Mouse (Mus musculus) embryonic facial prominence, embryonic 12.5 days (tissue): ENCODE data around the gene Klhdc7a. TPM values are rescaled to one million over a fixed set of nuclear protein-coding genes. Genes with fewer than 3 reads are reported as not detected.
"Not testable (repeated sequence)": the region's sequence is repeated elsewhere in the genome, so short reads cannot be mapped to it uniquely, and the experiment has no call there.

Source experiments
- ATAC-seq: fragments of 200-750 bp; cut with Nextera tagmentation; 2 replicates; pipeline ENCODE4 v1.8.0; 2017; ENCODE audit not compliant: insufficient number of reproducible peaks, insufficient read depth, low FRiP score, low TSS enrichment
- H3K27ac ChIP-seq: fragments of 300-500 bp; sonication (generic); 2 replicates; pipeline ENCODE4 v1.5.1; 2016; ENCODE audit warnings: mild to moderate bottlenecking
- H3K27me3 ChIP-seq: fragments of 300-500 bp; sonication (generic); 2 replicates; pipeline ENCODE4 v1.6.1; 2016; ENCODE audit warnings: mild to moderate bottlenecking, moderate library complexity
- H3K36me3 ChIP-seq: fragments of 300-500 bp; sonication (generic); 2 replicates; pipeline ENCODE4 v1.6.1; 2016; ENCODE audit warnings: mild to moderate bottlenecking
- H3K4me1 ChIP-seq: fragments of 300-500 bp; sonication (generic); 2 replicates; pipeline ENCODE4 v1.6.1; 2016
- H3K4me2 ChIP-seq: fragments of 300-500 bp; sonication (generic); replicated peaks from 2 replicates; pipeline ENCODE4 v1.6.1; 2016; ENCODE audit warnings: mild to moderate bottlenecking, moderate library complexity
- H3K4me3 ChIP-seq: fragments of 300-500 bp; sonication (generic); 2 replicates; pipeline ENCODE4 v1.5.1; 2016; ENCODE audit warnings: mild to moderate bottlenecking
- H3K9ac ChIP-seq: fragments of 300-500 bp; sonication (generic); 2 replicates; pipeline ENCODE4 v1.6.1; 2016; ENCODE audit warnings: mild to moderate bottlenecking, moderate library complexity
- H3K9me3 ChIP-seq: fragments of 300-500 bp; sonication (generic); 2 replicates; pipeline ENCODE4 v1.6.1; 2016; ENCODE audit warnings: mild to moderate bottlenecking, moderate library complexity
- WGBS: fragments of 180-500 bp; shearing (Covaris S2); methylation state at CpG from one replicate; pipeline ENCODE4 v1.1.7; 2016; 5-methylcytosine and 5-hydroxymethylcytosine counted together
- polyA plus RNA-seq: library from polyadenylated mRNA; unstranded; fragments of >200 nt; fragmentation: Nextera tagmentation; extraction: Ambion mirVana; gene quantifications from 2 replicates; pipeline ENCODE4 v1.2.1, GENCODE M21; 2016

The Klhdc7a gene
- polyA plus RNA-seq, 1 experiment from 2014 or later, result 0.18 TPM

DNA sequence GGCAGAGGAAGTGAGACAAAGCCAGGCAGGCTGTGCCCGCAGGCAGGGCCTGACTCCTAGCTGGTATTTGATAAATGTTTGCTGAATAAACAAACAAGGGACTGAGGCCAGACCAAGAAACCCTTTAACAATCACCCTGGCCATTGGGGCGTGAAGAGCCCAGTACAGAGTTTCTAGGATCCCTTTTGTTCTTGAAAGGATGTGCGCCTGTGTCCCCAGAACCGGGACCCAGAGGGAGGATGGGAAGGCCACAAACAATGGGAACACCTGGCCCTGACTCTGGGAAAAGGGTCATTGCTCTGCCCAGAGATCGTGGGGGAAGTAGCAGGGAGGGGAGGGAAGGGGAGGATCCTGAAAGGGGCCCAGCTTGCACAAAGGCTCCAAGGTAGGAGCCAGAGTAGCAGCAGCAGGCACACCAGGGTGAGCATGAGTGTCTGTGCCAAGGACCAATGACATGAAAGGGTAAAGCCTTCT is 9.5 kb upstream of the Klhdc7a start:
- no peaks in the 10 kb centered on the region for H3K27me3 ChIP-seq
- no peak overlapping the region for H3K9ac ChIP-seq
- ATAC-seq, result no peak

DNA sequence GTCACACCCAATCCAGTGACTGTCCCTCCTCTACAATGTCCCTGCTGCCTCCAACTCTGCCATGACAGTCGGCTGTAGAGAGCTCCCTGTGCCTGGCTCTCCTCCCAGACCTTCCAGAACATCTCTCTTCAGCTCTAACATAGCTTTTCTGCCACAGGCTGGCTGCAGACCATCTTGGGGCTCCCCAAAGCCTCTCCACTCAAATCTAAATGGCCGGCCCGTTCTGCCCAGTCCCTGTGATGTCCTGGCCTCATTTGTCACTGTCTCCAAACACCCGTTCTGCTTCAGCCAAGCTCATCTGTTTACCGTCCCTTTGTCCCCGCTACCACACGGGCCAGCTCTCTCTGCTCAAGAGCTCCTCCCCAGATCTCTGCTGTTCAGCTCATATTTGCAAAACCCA is 6.7 kb upstream of the Klhdc7a start:
- no peak overlapping the region for H3K9ac ChIP-seq
- H3K4me1 ChIP-seq, result peaks cover 12% of the 10 kb centered on the region; the same call in 1 of the 2 replicates
- H3K36me3 ChIP-seq, result no peaks in the 10 kb centered on the region
- no peaks in the 10 kb centered on the region for H3K9me3 ChIP-seq
- H3K4me2 ChIP-seq, result no peak overlapping the region
- 67% methylated on average over 7 of the region's 7 CpGs for WGBS
- no peak overlapping the region for H3K27ac ChIP-seq
- H3K4me3 ChIP-seq, result no peak overlapping the region
- no peak for ATAC-seq
- H3K27me3 ChIP-seq, result no peaks in the 10 kb centered on the region

More for the DNA sequence above, 9.5 kb upstream of the Klhdc7a start:
- H3K9me3 ChIP-seq, result no peaks in the 10 kb centered on the region
- H3K4me1 ChIP-seq, result peaks cover 11% of the 10 kb centered on the region; the same call in 1 of the 2 replicates
- 9% methylated on average over 5 of the region's 5 CpGs for WGBS
- H3K27ac ChIP-seq, result no peak overlapping the region
- H3K4me3 ChIP-seq, result no peak overlapping the region
- H3K4me2 ChIP-seq, result no peak overlapping the region
- no peaks in the 10 kb centered on the region for H3K36me3 ChIP-seq

DNA sequence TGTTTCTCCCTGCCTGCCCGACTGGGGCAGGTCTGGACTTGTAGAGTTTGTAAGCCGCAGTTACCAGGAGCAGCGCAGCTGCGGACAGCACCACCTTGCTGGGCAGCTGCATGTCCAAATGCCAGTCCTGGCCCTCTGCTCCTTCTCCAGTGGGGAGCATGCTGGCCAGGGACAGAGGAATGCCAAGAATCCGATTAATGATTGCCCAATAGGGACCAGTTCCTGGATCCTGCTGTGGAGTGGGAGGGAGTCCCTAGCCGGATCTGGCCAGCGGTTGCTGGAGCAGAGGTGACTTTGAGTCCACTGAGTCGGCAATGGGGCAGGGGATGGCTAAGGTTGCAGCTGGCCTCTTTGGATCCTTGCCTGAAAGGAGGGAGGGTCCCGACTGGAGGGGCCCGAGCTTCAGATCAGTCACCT is 343 bp downstream of the Klhdc7a start:
- H3K4me2 ChIP-seq, result no peak overlapping the region
- no peaks in the 10 kb centered on the region for H3K36me3 ChIP-seq
- no peak overlapping the region for H3K9ac ChIP-seq
- no peak for ATAC-seq
- H3K27me3 ChIP-seq, result 0 out of 2 replicates have a peak, but pooled peaks cover 8% of the 10 kb centered on the region
- WGBS, result 15% methylated on average over 10 of the region's 10 CpGs
- H3K27ac ChIP-seq, result no peak overlapping the region
- no peaks in the 10 kb centered on the region for H3K9me3 ChIP-seq
- peaks cover 11% of the 10 kb centered on the region; the same call in 1 of the 2 replicates for H3K4me1 ChIP-seq
- H3K4me3 ChIP-seq, result no peak overlapping the region

GRCm38 (mm10) chr4:139966981-139967380 is 845 bp downstream of the Klhdc7a start:
- no peak overlapping the region for H3K4me2 ChIP-seq
- 45% methylated on average over 3 of the region's 3 CpGs for WGBS
- no peak overlapping the region for H3K9ac ChIP-seq
- no peaks in the 10 kb centered on the region for H3K36me3 ChIP-seq
- ATAC-seq, result no peak
- H3K4me1 ChIP-seq, result peaks cover 11% of the 10 kb centered on the region; the same call in 1 of the 2 replicates
- H3K9me3 ChIP-seq, result no peaks in the 10 kb centered on the region
- no peak overlapping the region for H3K4me3 ChIP-seq
- 0 out of 2 replicates have a peak, but pooled peaks cover 8% of the 10 kb centered on the region for H3K27me3 ChIP-seq
- H3K27ac ChIP-seq, result no peak overlapping the region

DNA sequence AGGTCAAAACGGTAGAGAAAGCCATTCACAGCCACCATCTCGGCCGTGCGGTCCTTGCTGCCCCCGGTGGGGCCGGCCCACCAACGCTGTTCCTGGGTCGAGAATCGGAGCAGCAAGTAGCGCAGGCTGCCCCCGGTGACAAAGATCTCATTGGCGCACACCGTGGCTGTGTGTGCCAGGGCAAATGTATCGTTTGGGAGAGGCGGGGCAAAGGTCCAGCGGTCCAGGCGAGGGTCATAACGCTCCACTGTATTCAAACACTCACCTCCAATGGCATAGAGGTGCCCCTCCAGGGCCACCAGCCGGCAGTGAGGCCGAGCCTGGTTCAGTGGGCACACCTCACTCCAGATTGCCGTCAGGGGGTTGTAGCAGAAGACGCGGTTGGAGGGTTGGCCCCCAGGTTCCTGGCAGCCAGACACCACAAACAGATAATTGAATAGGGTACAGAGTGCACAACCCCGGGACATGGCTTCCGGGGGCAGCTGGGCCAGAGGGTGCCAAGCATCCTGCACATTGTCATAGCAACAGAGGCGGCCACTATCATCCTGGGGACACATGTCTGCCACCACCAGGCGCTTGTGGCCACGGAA is 2.1 kb downstream of the Klhdc7a start:
- no peak overlapping the region for H3K27ac ChIP-seq

GRCm38 (mm10) chr4:139964406-139964805 is 3.4 kb downstream of the Klhdc7a start:
- Histone ChIP-seq H3K27ac (no peak overlapping the region), H3K4me3 (no peak overlapping the region), H3K9ac (no peak overlapping the region), H3K4me2 (no peak overlapping the region), H3K27me3 (0 out of 2 replicates have a peak, but pooled peaks cover 8% of the 10 kb centered on the region), H3K4me1 (peaks cover 8% of the 10 kb centered on the region; the same call in 1 of the 2 replicates), H3K9me3 (no peaks in the 10 kb centered on the region), H3K36me3 (no peaks in the 10 kb centered on the region)
- no peak for ATAC-seq
- WGBS, result 73% methylated on average over 5 of the region's 5 CpGs

More for the DNA sequence above, 2.1 kb downstream of the Klhdc7a start:
- Histone ChIP-seq H3K9ac (no peak overlapping the region), H3K36me3 (no peaks in the 10 kb centered on the region), H3K27me3 (0 out of 2 replicates have a peak, but pooled peaks cover 8% of the 10 kb centered on the region), H3K4me3 (no peak overlapping the region), H3K9me3 (no peaks in the 10 kb centered on the region), H3K4me2 (no peak overlapping the region), H3K4me1 (peaks cover 11% of the 10 kb centered on the region; the same call in 1 of the 2 replicates)
- no peak for ATAC-seq
- WGBS, result 90% methylated on average over 28 of the region's 28 CpGs

DNA sequence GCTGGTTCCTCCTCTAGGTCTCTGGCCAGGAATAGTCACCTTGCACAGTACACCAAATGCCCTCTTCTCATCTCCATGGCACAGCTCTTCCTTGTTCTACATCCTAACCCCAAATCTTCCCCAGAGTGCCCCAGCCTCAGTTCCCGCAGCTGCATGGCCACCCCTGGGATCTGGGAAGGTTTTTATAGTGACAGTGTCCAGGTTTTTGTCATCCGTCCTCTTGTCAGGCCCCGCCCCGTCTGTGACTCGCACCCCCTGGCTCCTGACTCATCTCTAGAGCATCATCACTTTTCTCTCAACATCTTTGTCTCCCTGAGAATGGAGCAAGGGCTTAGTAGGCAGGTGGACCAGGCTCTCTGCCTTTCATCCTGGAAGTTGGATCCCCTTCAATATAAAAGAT is 3.9 kb downstream of the Klhdc7a start:
- Histone ChIP-seq H3K4me3 (no peak overlapping the region), H3K27me3 (0 out of 2 replicates have a peak, but pooled peaks cover 8% of the 10 kb centered on the region), H3K4me2 (no peak overlapping the region), H3K9ac (no peak overlapping the region), H3K9me3 (no peaks in the 10 kb centered on the region), H3K36me3 (no peaks in the 10 kb centered on the region), H3K27ac (no peak overlapping the region), H3K4me1 (peaks cover 8% of the 10 kb centered on the region; the same call in 1 of the 2 replicates)
- ATAC-seq, result no peak
- 83% methylated on average over 5 of the region's 5 CpGs for WGBS

- Histone ChIP-seq H3K4me1 (peaks cover 8% of the 10 kb centered on the region; the same call in 1 of the 2 replicates), H3K27me3 (0 out of 2 replicates have a peak, but pooled peaks cover 8% of the 10 kb centered on the region), H3K9ac (no peak overlapping the region), H3K36me3 (no peaks in the 10 kb centered on the region), H3K4me2 (no peak overlapping the region), H3K4me3 (no peak overlapping the region), H3K9me3 (no peaks in the 10 kb centered on the region), H3K27ac (no peak overlapping the region)
- no peak for ATAC-seq
- WGBS, result 55% methylated on average over 8 of the region's 8 CpGs
Measured at GRCm38 (mm10) chr4:139963059-139963458, 4.8 kb downstream of the Klhdc7a start.

- 91% methylated on average over 8 of the region's 8 CpGs for WGBS
- no peaks in the 10 kb centered on the region for H3K9me3 ChIP-seq
- no peak overlapping the region for H3K4me3 ChIP-seq
- H3K27ac ChIP-seq, result no peak overlapping the region
- H3K27me3 ChIP-seq, result 0 out of 2 replicates have a peak, but pooled peaks cover 5% of the 10 kb centered on the region
- H3K36me3 ChIP-seq, result no peaks in the 10 kb centered on the region
- no peak overlapping the region for H3K9ac ChIP-seq
- H3K4me2 ChIP-seq, result no peak overlapping the region
- ATAC-seq, result no peak
- H3K4me1 ChIP-seq, result 0 out of 2 replicates have a peak, but pooled peaks cover 2% of the 10 kb centered on the region
Measured at GRCm38 (mm10) chr4:139961816-139962215, 6.0 kb downstream of the Klhdc7a start.

GRCm38 (mm10) chr4:139961329-139961728 is 6.5 kb downstream of the Klhdc7a start:
- H3K9ac ChIP-seq, H3K4me2 ChIP-seq, H3K4me1 ChIP-seq, H3K27ac ChIP-seq, ATAC-seq, H3K9me3 ChIP-seq, H3K27me3 ChIP-seq, H3K4me3 ChIP-seq, H3K36me3 ChIP-seq: not testable (repeated sequence)
- 92% methylated on average over 11 of the region's 11 CpGs for WGBS

GRCm38 (mm10) chr4:139960724-139961315 is 7.0 kb downstream of the Klhdc7a start:
- 91% methylated on average over 10 of the region's 10 CpGs for WGBS
- no peaks in the 10 kb centered on the region for H3K4me1 ChIP-seq
- no peaks in the 10 kb centered on the region for H3K27me3 ChIP-seq
- no peak overlapping the region for H3K4me2 ChIP-seq
- H3K4me3 ChIP-seq, result no peak overlapping the region
- H3K9me3 ChIP-seq, result no peaks in the 10 kb centered on the region
- H3K9ac ChIP-seq, result no peak overlapping the region
- ATAC-seq, result no peak
- H3K36me3 ChIP-seq, result no peaks in the 10 kb centered on the region
- H3K27ac ChIP-seq, result no peak overlapping the region
